Mouse (Mus musculus) kidney, adult 2 months (tissue): ENCODE results near the gene Inpp5k.

Experiments
- CTCF ChIP-seq: fragments of 200-500 bp; conservative IDR thresholded peaks from 2 replicates; pipeline ENCODE4 v1.5.1; 2011; ENCODE audit warnings: low read depth, mild to moderate bottlenecking, control low read depth, low read length, moderate library complexity, mixed read lengths; ENCODE audit not compliant: insufficient read depth, insufficient read length
- POLR2A ChIP-seq: fragments of 200-500 bp; IDR thresholded peaks from one replicate; pipeline ENCODE4 v1.6.1; 2011; ENCODE audit warnings: low read depth, low read length, control low read depth

- TF ChIP-seq CTCF = no peak
- no peak for TF ChIP-seq POLR2A
These were observed 28.4 kb downstream of the Inpp5k start for GRCm38 (mm10) chr11:75658996-75659750.
